In the genomic region with DNA sequence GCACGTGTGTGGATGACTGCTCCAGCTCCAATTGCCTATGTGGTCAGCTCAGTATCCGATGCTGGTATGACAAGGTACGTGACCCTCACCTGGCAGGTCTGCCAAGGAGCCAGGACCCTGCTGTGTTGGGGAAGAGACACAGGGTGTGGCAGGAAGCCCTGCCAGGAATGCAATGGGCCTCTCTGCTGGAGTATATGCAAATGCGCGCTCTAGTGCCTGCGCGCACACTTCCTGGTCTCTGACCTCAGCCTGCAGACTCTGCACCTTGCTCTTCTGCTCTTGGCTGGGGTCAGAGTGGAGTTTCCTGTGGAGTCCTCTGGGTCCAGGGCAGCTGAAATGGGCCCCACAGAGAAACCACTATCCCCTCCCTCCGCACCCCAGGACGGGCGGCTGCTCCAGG, we compare ENCODE assay signal across 23 mouse cellular contexts. TPM values are rescaled to one million over a fixed set of nuclear protein-coding genes. Genes with fewer than 3 reads are reported as not detected.
DNase-seq lines count a peak whose midpoint lies in the region; ATAC-seq and TF ChIP-seq lines count a peak whose summit lies in the region.
"Had no signal": no experiment of that assay in that cellular context is flagged by ENCODE, and none has a peak within 500 bp of the region (broad histone marks: within the 10 kb centered on the region; RNA-seq: fewer than 3 reads in every experiment).

No protein-coding gene starts in this region.

- peak; percentile 52 for DNase-seq in liver, adult 2 months (ENCODE audit: extremely low read depth, low read depth, low spot score)
- DNase-seq in liver, embryonic 11.5 days (ENCODE audit: low spot score), result no peak
- DNase-seq in kidney, postnatal 14 days, result peak; percentile 63
- no peak for DNase-seq in heart, adult 9 months (ENCODE audit: low spot score in 2 of 2)
- DNase-seq in cerebellum, postnatal 10 days, result no peak
- no peak for DNase-seq in lung, postnatal 25 days (ENCODE audit: low spot score)
- DNase-seq: B cell, adult 2 months; cerebellum, postnatal 14 days; forebrain, postnatal 0 days; gastrocnemius, postnatal 14 days; heart, postnatal 10 days; lung, postnatal 10 days; right cerebral cortex, postnatal 25 days; thymus, adult 2 months had no signal

- peaks cover 24% of the 10 kb centered on the region; the same call in 1 of the 2 replicates for H3K36me3 ChIP-seq in liver, adult 2 months (ENCODE audit: control insufficient read depth, insufficient read depth, low read length)
- peaks cover 70% of the 10 kb centered on the region for H3K36me3 ChIP-seq in liver, embryonic 11.5 days (ENCODE audit: control insufficient read depth, insufficient read depth, low read length)
- peaks cover 19% of the 10 kb centered on the region for H3K36me3 ChIP-seq in ES-Bruce4 (ENCODE audit: control insufficient read depth, insufficient read depth, low read length, poor library complexity, severe bottlenecking)
- H3K36me3 ChIP-seq in intestine, embryonic 15.5 days, result peaks cover 64% of the 10 kb centered on the region

- H3K4me3 ChIP-seq in liver, adult 2 months (ENCODE audit: insufficient read depth, low read depth, low read length), result no peak overlapping the region
- no peak overlapping the region for H3K4me3 ChIP-seq in liver, embryonic 11.5 days (ENCODE audit: low read depth, low read length)
- peak overlapping the region; percentile 48 for H3K4me3 ChIP-seq in ES-Bruce4 (ENCODE audit: low read depth, low read length)
- H3K4me3 ChIP-seq in intestine, embryonic 15.5 days (replicated peaks), result no peak overlapping the region
- H3K4me3 ChIP-seq: erythroblast, embryonic 14.5 days; limb, embryonic 13.5 days; midbrain, embryonic 12.5 days had no signal

- H3K27me3 ChIP-seq in liver, adult 2 months (ENCODE audit: control insufficient read depth, insufficient read depth, low read length), result no peaks in the 10 kb centered on the region
- H3K27me3 ChIP-seq in liver, embryonic 11.5 days (replicated peaks; ENCODE audit: control insufficient read depth, insufficient read depth, low read length), result no peaks in the 10 kb centered on the region
- H3K27me3 ChIP-seq in ES-Bruce4 (ENCODE audit: control insufficient read depth, insufficient read depth, low read length, poor library complexity, severe bottlenecking), result no peaks in the 10 kb centered on the region
- no peaks in the 10 kb centered on the region for H3K27me3 ChIP-seq in intestine, embryonic 15.5 days (replicated peaks)
- H3K27me3 ChIP-seq: limb, embryonic 13.5 days; midbrain, embryonic 12.5 days had no signal

- no peak overlapping the region for H3K9ac ChIP-seq in liver, adult 2 months (ENCODE audit: low read depth, low read length)
- no peak overlapping the region for H3K9ac ChIP-seq in liver, embryonic 11.5 days (ENCODE audit: low read depth, low read length)
- H3K9ac ChIP-seq in ES-Bruce4 (ENCODE audit: low read depth, poor library complexity, severe bottlenecking), result peak overlapping the region; percentile 23; the same call in 1 of the 2 replicates
- H3K9ac ChIP-seq in intestine, embryonic 15.5 days, result no peak overlapping the region
- H3K9ac ChIP-seq: forebrain, postnatal 0 days; hindbrain, embryonic 14.5 days; limb, embryonic 13.5 days; midbrain, embryonic 12.5 days had no signal

- H3K4me2 ChIP-seq in liver, embryonic 11.5 days, result no peak overlapping the region
- no peak overlapping the region for H3K4me2 ChIP-seq in intestine, embryonic 15.5 days (replicated peaks)
- H3K4me2 ChIP-seq: hindbrain, embryonic 14.5 days; limb, embryonic 13.5 days; midbrain, embryonic 12.5 days had no signal

- no peak for TF ChIP-seq POLR2A in liver, adult 2 months (IDR thresholded peaks at IDR 0.05; ENCODE audit: extremely low read depth, insufficient read depth, low read length)
- TF ChIP-seq POLR2A in ES-Bruce4 (IDR thresholded peaks at IDR 0.05; ENCODE audit: insufficient read depth, low read length), result peak; percentile 42

- H3K27ac ChIP-seq in liver, adult 2 months (replicated peaks; ENCODE audit: insufficient read depth, low read depth, low read length), result no peak overlapping the region
- no peak overlapping the region; the same call in 1 of the 2 replicates for H3K27ac ChIP-seq in liver, embryonic 11.5 days (ENCODE audit: low read depth, low read length)
- peak overlapping the region; percentile 10 for H3K27ac ChIP-seq in ES-Bruce4 (ENCODE audit: insufficient read depth, low read length)
- peak overlapping the region; percentile 69 for H3K27ac ChIP-seq in intestine, embryonic 15.5 days
- H3K27ac ChIP-seq: hindbrain, embryonic 14.5 days; limb, embryonic 13.5 days; midbrain, embryonic 12.5 days had no signal

- no peak for TF ChIP-seq CTCF in liver, adult 2 months (IDR thresholded peaks at IDR 0.05; ENCODE audit: low read depth, low read length)
- TF ChIP-seq CTCF in ES-Bruce4 (IDR thresholded peaks at IDR 0.05; ENCODE audit: low read depth, low read length), result no peak

- no peak for ATAC-seq in liver, embryonic 11.5 days (replicated peaks; ENCODE audit: low FRiP score)
- ATAC-seq in intestine, embryonic 15.5 days, result peak; percentile 68

- H3K9me3 ChIP-seq in liver, embryonic 11.5 days (ENCODE audit: control insufficient read depth, low read length), result no peaks in the 10 kb centered on the region
- no peaks in the 10 kb centered on the region for H3K9me3 ChIP-seq in ES-Bruce4 (replicated peaks; ENCODE audit: control insufficient read depth, insufficient read depth, low read length, poor library complexity, severe bottlenecking)
- no peaks in the 10 kb centered on the region for H3K9me3 ChIP-seq in intestine, embryonic 15.5 days
- H3K9me3 ChIP-seq: limb, embryonic 13.5 days; midbrain, embryonic 12.5 days had no signal

- no peaks in the 10 kb centered on the region for H3K79me2 ChIP-seq in liver, adult 2 months (ENCODE audit: control insufficient read depth, insufficient read depth, low read length)

- H3K4me1 ChIP-seq in liver, adult 2 months (ENCODE audit: control insufficient read depth, insufficient read depth, low read length), result no peaks in the 10 kb centered on the region
- peaks cover 10% of the 10 kb centered on the region for H3K4me1 ChIP-seq in liver, embryonic 11.5 days (replicated peaks; ENCODE audit: control insufficient read depth, insufficient read depth, low read length)
- H3K4me1 ChIP-seq in ES-Bruce4 (ENCODE audit: control insufficient read depth, insufficient read depth, low read length), result peaks cover 2% of the 10 kb centered on the region
- H3K4me1 ChIP-seq in intestine, embryonic 15.5 days (replicated peaks), result peaks cover 14% of the 10 kb centered on the region
- H3K4me1 ChIP-seq: midbrain, embryonic 12.5 days had no signal

- TF ChIP-seq EP300 in ES-Bruce4 (IDR thresholded peaks at IDR 0.05; ENCODE audit: insufficient read depth, low read depth, low read length), result peak; percentile 95

- 65% methylated on average over 10 of the region's 10 CpGs for WGBS in liver, adult 2 months
- WGBS in liver, embryonic 11.5 days, result 87% methylated on average over 10 of the region's 10 CpGs
- WGBS in intestine, embryonic 15.5 days, result 61% methylated on average over 10 of the region's 10 CpGs

RNA-seq across cellular contexts. Expression of gene Slc44a4, which starts 3.3 kb away (rescaled TPM):
- 0.13 and 0.18 TPM in 2 replicates for total RNA-seq in liver, adult 2 months (2014; rRNA removed)
- polyA plus RNA-seq in liver, adult 2 months (2012; rRNA removed), result 0.34 and 0.35 TPM in 2 replicates
- 0.97 and 1.3 TPM in 2 replicates for polyA plus RNA-seq in liver, embryonic 11.5 days (2014; fragmentation: Nextera tagmentation; extraction: Ambion mirVana)
- 5.3 and 5.8 TPM in 2 replicates for polyA plus RNA-seq in ES-Bruce4 (2011; ENCODE audit: insufficient read depth, insufficient read length, low read depth, missing spikeins)
- polyA plus RNA-seq in intestine, embryonic 15.5 days (2015; fragmentation: Nextera tagmentation; extraction: Ambion mirVana), result 56.2 and 60.4 TPM in 2 replicates
- total RNA-seq: forebrain, postnatal 0 days; heart, adult 8-10 months; heart, postnatal 10 days had no signal
- polyA plus RNA-seq: erythroblast, embryonic 14.5 days; forebrain, postnatal 0 days; limb, embryonic 13.5 days had no signal

RNA-seq across cellular contexts. Expression of gene Ehmt2, which starts 12.7 kb away (rescaled TPM):
- 45.2 and 54.6 TPM in 2 replicates for total RNA-seq in liver, adult 2 months (2014; rRNA removed)
- polyA plus RNA-seq in liver, adult 2 months (2012; rRNA removed), result 81.8 and 103 TPM in 2 replicates
- polyA plus RNA-seq in liver, embryonic 11.5 days (2014; fragmentation: Nextera tagmentation; extraction: Ambion mirVana), result 43.6 and 50.9 TPM in 2 replicates
- 60.9 and 75.4 TPM in 2 replicates for polyA plus RNA-seq in ES-Bruce4 (2011; ENCODE audit: insufficient read depth, insufficient read length, low read depth, missing spikeins)
- 61.2 and 67.6 TPM in 2 replicates for polyA plus RNA-seq in intestine, embryonic 15.5 days (2015; fragmentation: Nextera tagmentation; extraction: Ambion mirVana)

RNA-seq across cellular contexts. Expression of gene C2, which starts 12.9 kb away (rescaled TPM):
- total RNA-seq in liver, adult 2 months (2014; rRNA removed), result 101 and 113 TPM in 2 replicates
- 65.1 and 82.1 TPM in 2 replicates for polyA plus RNA-seq in liver, adult 2 months (2012; rRNA removed)
- polyA plus RNA-seq in liver, embryonic 11.5 days (2014; fragmentation: Nextera tagmentation; extraction: Ambion mirVana), result 8.1 and 9.0 TPM in 2 replicates
- polyA plus RNA-seq in ES-Bruce4 (2011; ENCODE audit: insufficient read depth, insufficient read length, low read depth, missing spikeins), result 9.9 and 10.8 TPM in 2 replicates
- polyA plus RNA-seq in intestine, embryonic 15.5 days (2015; fragmentation: Nextera tagmentation; extraction: Ambion mirVana), result 14.9 and 16.0 TPM in 2 replicates

RNA-seq across cellular contexts. Expression of gene Neu1, which starts 20.1 kb away (rescaled TPM):
- 27.6 and 36.8 TPM in 2 replicates for total RNA-seq in liver, adult 2 months (2014; rRNA removed)
- polyA plus RNA-seq in liver, adult 2 months (2012; rRNA removed), result 52.5 and 62.5 TPM in 2 replicates
- polyA plus RNA-seq in liver, embryonic 11.5 days (2014; fragmentation: Nextera tagmentation; extraction: Ambion mirVana), result 24.4 and 26.4 TPM in 2 replicates
- 13.6 and 15.1 TPM in 2 replicates for polyA plus RNA-seq in ES-Bruce4 (2011; ENCODE audit: insufficient read depth, insufficient read length, low read depth, missing spikeins)
- 118 and 134 TPM in 2 replicates for polyA plus RNA-seq in intestine, embryonic 15.5 days (2015; fragmentation: Nextera tagmentation; extraction: Ambion mirVana)

RNA-seq across cellular contexts. Expression of gene Gm20547, which starts 29.1 kb away (rescaled TPM):
- total RNA-seq in liver, adult 2 months (2014; rRNA removed), result 1.1 TPM in 1 of 2 replicates, not detected in the other
- polyA plus RNA-seq in liver, adult 2 months (2012; rRNA removed), result 0.09 TPM in 1 of 2 replicates, not detected in the other
- 0.09 TPM in 1 of 2 replicates, not detected in the other for polyA plus RNA-seq in liver, embryonic 11.5 days (2014; fragmentation: Nextera tagmentation; extraction: Ambion mirVana)
- polyA plus RNA-seq in ES-Bruce4 (2011; ENCODE audit: insufficient read depth, insufficient read length, low read depth, missing spikeins), result 0.41 TPM in 1 of 2 replicates, not detected in the other
- polyA plus RNA-seq in intestine, embryonic 15.5 days (2015; fragmentation: Nextera tagmentation; extraction: Ambion mirVana), result not detected in 2 replicates
- total RNA-seq: adrenal gland, postnatal 4 days; forebrain, postnatal 0 days; gastrocnemius, postnatal 14 days; heart, adult 8-10 months; heart, postnatal 10 days had no signal
- polyA plus RNA-seq: erythroblast, embryonic 14.5 days; forebrain, postnatal 0 days; hindbrain, embryonic 14.5 days; limb, embryonic 13.5 days; midbrain, embryonic 12.5 days; stomach, embryonic 14.5 days had no signal

Comparison
In these comparisons a context has a peak if more than half of its experiments do, and no peak if none do; other contexts are left out.
1. DNase-seq: peak in liver, adult 2 months (single experiment) and kidney, postnatal 14 days (single experiment); none in liver, embryonic 11.5 days (single experiment), heart, adult 9 months (0 of 2), cerebellum, postnatal 10 days (0 of 2) and lung, postnatal 25 days (single experiment).
2. H3K27ac ChIP-seq: peak in ES-Bruce4 (single experiment) and intestine, embryonic 15.5 days (single experiment); none in liver, adult 2 months (single experiment) and liver, embryonic 11.5 days (single experiment).